Mouse (Mus musculus) WW6 (cell line): ENCODE data around the gene S100pbp.

ENCODE experiments used
- DNase-seq: peaks from one replicate; pipeline ENCODE4 v3.0.0-alpha.2; 2013; ENCODE audit warnings: low read depth, low spot score

S100pbp gene

GRCm38 (mm10) chr4:129105356-129105755 is 84.2 kb downstream of the S100pbp start, which contains the start of gene Tmem54:
Gene Tmem54 (plus strand): TSS chr4:129105548.
- DNase-seq = no peak

DNA sequence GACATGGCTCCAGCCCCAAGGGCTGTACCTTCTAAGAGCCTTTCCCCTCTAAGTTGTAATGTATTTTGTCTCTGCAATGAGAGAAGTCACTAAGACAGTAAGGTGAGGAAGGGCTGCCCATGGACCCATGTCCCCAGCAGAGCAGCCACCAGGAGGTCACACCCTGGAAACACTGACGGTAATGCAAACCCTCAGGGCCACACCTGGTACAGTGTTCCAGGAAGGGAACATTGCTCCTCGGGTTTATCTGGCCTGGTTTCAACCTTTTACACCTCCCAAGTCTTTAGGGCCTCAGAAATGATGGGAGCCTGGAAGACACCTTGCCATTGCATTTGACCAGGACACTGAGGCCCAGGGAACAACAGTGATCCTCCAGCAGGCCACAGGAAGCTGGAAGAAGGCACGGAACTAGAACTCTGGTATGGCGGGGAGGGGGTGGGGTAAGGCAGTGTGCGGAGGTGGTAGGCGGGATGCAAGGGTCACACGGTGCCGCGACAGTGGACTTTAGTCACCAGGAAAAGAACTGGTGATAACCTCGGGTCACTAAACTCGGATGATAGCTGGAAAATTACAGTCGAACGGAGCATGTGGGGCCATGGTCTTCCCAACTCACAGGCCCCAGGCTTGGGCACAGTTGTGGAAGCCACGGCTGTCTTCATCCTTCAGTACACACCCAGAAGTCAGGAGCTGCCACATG is 87.2 kb downstream of the S100pbp start:
- no peak for DNase-seq
